Mouse (Mus musculus): ENCODE data around the gene Nanog. TPM values are rescaled to one million over a fixed set of nuclear protein-coding genes. Genes with fewer than 3 reads are reported as not detected.

Gene Nanog
- not detected in 4 replicates for total RNA-seq (2023; ENCODE audit: inconsistent age)

GRCm38 (mm10) chr6:122707036-122707800 lies at the start of gene Nanog:
Gene Nanog, plus strand, starts transcription at chr6:122707489.

Other genes with a start within 250 kb of the Nanog start
- gene Rimklb, start 208.7 kb upstream of the Nanog start, total RNA-seq (2023; ENCODE audit: inconsistent age) = not detected in 4 replicates
- not detected in 4 replicates for gene Mfap5, start 201.6 kb upstream of the Nanog start, total RNA-seq (2023; ENCODE audit: inconsistent age)
- 1.3 to 2.0 TPM (median 1.6 TPM) in 4 replicates for gene Aicda, start 153.7 kb upstream of the Nanog start, total RNA-seq (2023; ENCODE audit: inconsistent age)
- 87.4 to 98.8 TPM (median 91.9 TPM) in 4 replicates for gene Apobec1, start 105.0 kb upstream of the Nanog start, total RNA-seq (2023; ENCODE audit: inconsistent age)
- gene Gdf3, start 97.4 kb upstream of the Nanog start, total RNA-seq (2023; ENCODE audit: inconsistent age) = not detected in 4 replicates
- 0.81 TPM in 1 of 4 replicates, not detected in the others for gene Dppa3, start 81.1 kb upstream of the Nanog start, total RNA-seq (2023; ENCODE audit: inconsistent age)
- 40.7 to 45.9 TPM (median 42.3 TPM) in 4 replicates for gene Slc2a3, start 94.2 kb downstream of the Nanog start, total RNA-seq (2023; ENCODE audit: inconsistent age)
- 46.0 to 56.6 TPM (median 53.8 TPM) in 4 replicates for gene Foxj2, start 112.4 kb downstream of the Nanog start, total RNA-seq (2023; ENCODE audit: inconsistent age)
- gene C3ar1, start 148.7 kb downstream of the Nanog start, total RNA-seq (2023; ENCODE audit: inconsistent age) = 0.12 TPM in 1 of 4 replicates, not detected in the others
- 89.8 to 104 TPM (median 99.7 TPM) in 4 replicates for gene Necap1, start 167.0 kb downstream of the Nanog start, total RNA-seq (2023; ENCODE audit: inconsistent age)
- gene Clec4a1, start 214.4 kb downstream of the Nanog start, total RNA-seq (2023; ENCODE audit: inconsistent age) = 0.42 to 1.4 TPM (median 0.89 TPM) in 4 replicates
- gene Clec4a3, start 245.0 kb downstream of the Nanog start, total RNA-seq (2023; ENCODE audit: inconsistent age) = 3.7 to 7.1 TPM (median 4.7 TPM) in 4 replicates